Mouse (Mus musculus): Measurements from ENCODE around the gene Gm21969. TPM values are rescaled to one million over a fixed set of nuclear protein-coding genes. Genes with fewer than 3 reads are reported as not detected.
A peak's percentile ranks its signal among the peaks of the same experiment; 100 is the strongest.

The Gm21969 gene
- polyA plus RNA-seq, 1 experiment from 2014 or later = not detected

- ATAC-seq (ENCODE audit: low FRiP score) (no peak), DNase-seq (ENCODE audit: low spot score, missing footprints) (no peak)
- 84% methylated on average over 15 of the region's 15 CpGs for WGBS
- no peaks in the 10 kb centered on the region for H3K27me3 ChIP-seq (ENCODE audit: control insufficient read depth, insufficient read depth, low read length)
- H3K9me3 ChIP-seq (ENCODE audit: control insufficient read depth, low read length) = no peaks in the 10 kb centered on the region
- no peak overlapping the region for H3K4me3 ChIP-seq (ENCODE audit: low read depth, low read length)
- H3K4me2 ChIP-seq = no peak overlapping the region
- no peak overlapping the region for H3K9ac ChIP-seq (ENCODE audit: low read length)
- no peaks in the 10 kb centered on the region for H3K4me1 ChIP-seq (ENCODE audit: control insufficient read depth, insufficient read depth, low read length)
- peaks cover 5% of the 10 kb centered on the region; the same call in 1 of the 2 replicates for H3K36me3 ChIP-seq (ENCODE audit: control insufficient read depth, insufficient read depth, low read length)
- no peak overlapping the region for H3K27ac ChIP-seq (ENCODE audit: low read depth, low read length)
These were observed 47.2 kb downstream of the Gm21969 start for GRCm38 (mm10) chr4:139650086-139650743.

DNA sequence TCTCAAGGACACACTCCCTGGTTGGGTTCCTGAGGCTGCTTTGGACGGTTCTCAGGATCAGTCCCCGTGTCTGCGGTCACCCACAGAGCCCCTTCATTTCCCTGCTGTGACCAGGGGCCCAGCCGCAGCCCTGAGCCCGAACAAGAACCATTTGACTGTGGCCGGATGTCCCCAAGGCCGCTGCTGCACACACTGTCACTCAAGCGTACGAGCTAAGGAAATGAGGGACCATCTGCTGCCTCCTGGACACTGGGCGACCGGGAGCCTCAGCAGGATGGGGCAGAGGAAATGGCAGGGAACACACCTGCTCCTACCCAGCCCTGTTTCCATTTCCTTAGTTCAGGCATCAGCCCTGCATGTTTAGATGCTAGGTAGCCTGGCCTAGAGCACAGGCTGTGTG, 47.9 kb downstream of the Gm21969 start:
- peaks cover 5% of the 10 kb centered on the region; the same call in 1 of the 2 replicates for H3K36me3 ChIP-seq (ENCODE audit: control insufficient read depth, insufficient read depth, low read length)
- no peak overlapping the region for H3K9ac ChIP-seq (ENCODE audit: low read length)
- H3K9me3 ChIP-seq (ENCODE audit: control insufficient read depth, low read length) = no peaks in the 10 kb centered on the region
- H3K4me1 ChIP-seq (ENCODE audit: control insufficient read depth, insufficient read depth, low read length) = no peaks in the 10 kb centered on the region
- WGBS = 76% methylated on average over 11 of the region's 11 CpGs
- no peak for ATAC-seq (ENCODE audit: low FRiP score)
- no peak overlapping the region for H3K27ac ChIP-seq (ENCODE audit: low read depth, low read length)
- no peak overlapping the region for H3K4me3 ChIP-seq (ENCODE audit: low read depth, low read length)
- no peaks in the 10 kb centered on the region for H3K27me3 ChIP-seq (ENCODE audit: control insufficient read depth, insufficient read depth, low read length)
- no peak overlapping the region for H3K4me2 ChIP-seq
- no peak for DNase-seq (ENCODE audit: low spot score, missing footprints)

DNA sequence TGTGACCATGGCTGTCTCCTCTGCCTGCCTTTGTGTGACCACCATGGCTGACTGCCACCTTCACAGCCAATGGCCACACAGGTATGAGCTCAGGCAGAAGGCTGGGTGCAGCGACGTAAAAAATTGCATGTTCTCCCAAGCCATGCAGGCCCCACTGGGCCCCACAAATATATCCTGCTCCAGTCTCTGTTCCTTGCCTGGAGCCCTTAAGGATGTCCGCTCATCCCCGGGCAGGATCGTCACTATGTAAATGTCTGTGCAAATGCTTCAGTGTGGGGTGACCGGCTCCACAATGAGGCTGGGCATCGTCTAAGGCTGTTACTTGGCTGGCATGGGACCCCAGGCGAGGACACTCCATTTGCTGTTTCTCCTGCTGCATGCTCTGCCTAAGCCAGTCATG, 50.3 kb downstream of the Gm21969 start, which contains the start of gene Tas1r2:
Gene Tas1r2, plus strand, starts transcription at position 301 of the 400 bp plus-strand sequence.
- Histone ChIP-seq H3K4me3 (ENCODE audit: low read depth, low read length) (no peak within 1 kb of the TSS), H3K27ac (ENCODE audit: low read depth, low read length) (no peak within 1 kb of the TSS), H3K9me3 (ENCODE audit: control insufficient read depth, low read length) (no peaks in the 10 kb centered on the region), H3K4me1 (ENCODE audit: control insufficient read depth, insufficient read depth, low read length) (no peaks in the 10 kb centered on the region), H3K27me3 (ENCODE audit: control insufficient read depth, insufficient read depth, low read length) (no peaks in the 10 kb centered on the region), H3K36me3 (ENCODE audit: control insufficient read depth, insufficient read depth, low read length) (peaks cover 5% of the 10 kb centered on the region; the same call in 1 of the 2 replicates), H3K4me2 (no peak within 1 kb of the TSS), H3K9ac (ENCODE audit: low read length) (no peak within 1 kb of the TSS)
- DNase-seq (ENCODE audit: low spot score, missing footprints) (no peak), ATAC-seq (ENCODE audit: low FRiP score) (no peak)
- 89% methylated on average over 8 of the region's 8 CpGs for WGBS

- H3K36me3 ChIP-seq (ENCODE audit: control insufficient read depth, insufficient read depth, low read length) = no peaks in the 10 kb centered on the region
- ATAC-seq (ENCODE audit: low FRiP score) (no peak), DNase-seq (ENCODE audit: low spot score, missing footprints) (no peak)
- H3K9ac ChIP-seq (ENCODE audit: low read length) = no peak overlapping the region
- H3K27me3 ChIP-seq (ENCODE audit: control insufficient read depth, insufficient read depth, low read length) = no peaks in the 10 kb centered on the region
- no peak overlapping the region for H3K4me3 ChIP-seq (ENCODE audit: low read depth, low read length)
- no peaks in the 10 kb centered on the region for H3K9me3 ChIP-seq (ENCODE audit: control insufficient read depth, low read length)
- no peaks in the 10 kb centered on the region for H3K4me1 ChIP-seq (ENCODE audit: control insufficient read depth, insufficient read depth, low read length)
- H3K27ac ChIP-seq (ENCODE audit: low read depth, low read length) = no peak overlapping the region
- no peak overlapping the region for H3K4me2 ChIP-seq
- WGBS = 90% methylated on average over 14 of the region's 14 CpGs
These were observed 58.9 kb downstream of the Gm21969 start for GRCm38 (mm10) chr4:139661897-139662296.

DNA sequence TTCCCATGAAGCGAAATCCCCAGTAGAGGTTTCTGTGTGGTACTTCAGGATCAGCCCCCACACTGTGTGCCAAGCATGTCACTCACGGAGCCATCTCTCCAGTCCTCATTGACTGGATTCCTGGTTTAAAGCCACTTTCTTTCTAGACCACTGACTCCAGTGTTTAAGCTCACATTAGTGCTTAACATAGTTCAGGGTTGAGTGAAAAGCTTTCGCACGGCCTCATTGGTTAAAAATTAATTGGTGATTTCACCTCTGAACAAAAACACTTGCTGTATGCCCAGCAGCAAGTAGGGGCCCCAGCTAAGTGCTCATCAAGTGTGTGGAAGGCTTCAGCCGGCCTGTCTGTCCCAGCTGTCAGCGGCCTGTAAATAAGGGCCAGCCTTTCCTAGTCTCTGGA, 64.6 kb downstream of the Gm21969 start:
- Histone ChIP-seq H3K9me3 (ENCODE audit: control insufficient read depth, low read length) (no peaks in the 10 kb centered on the region), H3K27me3 (ENCODE audit: control insufficient read depth, insufficient read depth, low read length) (no peaks in the 10 kb centered on the region), H3K4me2 (no peak overlapping the region), H3K27ac (ENCODE audit: low read depth, low read length) (no peak overlapping the region), H3K4me3 (ENCODE audit: low read depth, low read length) (no peak overlapping the region), H3K4me1 (ENCODE audit: control insufficient read depth, insufficient read depth, low read length) (no peaks in the 10 kb centered on the region), H3K36me3 (ENCODE audit: control insufficient read depth, insufficient read depth, low read length) (no peaks in the 10 kb centered on the region), H3K9ac (ENCODE audit: low read length) (no peak overlapping the region)
- 64% methylated on average over 6 of the region's 6 CpGs for WGBS
- ATAC-seq (ENCODE audit: low FRiP score) (no peak), DNase-seq (ENCODE audit: low spot score, missing footprints) (no peak)

DNA sequence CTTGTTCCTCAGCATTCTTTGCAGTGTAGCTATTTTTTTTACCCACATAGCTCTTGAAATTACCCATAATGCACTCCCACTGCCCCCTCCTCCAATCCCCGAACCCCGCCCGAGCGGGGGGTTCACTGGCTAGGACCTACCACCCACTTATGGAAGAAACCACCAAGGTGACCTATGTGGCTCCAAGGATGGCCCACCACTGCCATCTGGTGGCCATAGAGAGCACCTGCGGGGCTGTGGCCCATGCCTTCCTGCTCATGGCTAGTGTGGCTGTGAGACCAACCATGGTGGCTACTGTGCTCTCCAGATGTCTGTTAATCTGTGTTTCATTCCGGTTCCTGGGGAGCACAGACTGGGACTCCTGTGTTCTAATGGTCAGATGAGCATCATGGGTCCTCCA, 66.9 kb downstream of the Gm21969 start:
- no peak overlapping the region for H3K4me2 ChIP-seq
- no peak overlapping the region for H3K4me3 ChIP-seq (ENCODE audit: low read depth, low read length)
- no peak overlapping the region for H3K9ac ChIP-seq (ENCODE audit: low read length)
- 21% methylated on average over 6 of the region's 6 CpGs for WGBS
- H3K9me3 ChIP-seq (ENCODE audit: control insufficient read depth, low read length) = no peaks in the 10 kb centered on the region
- no peak overlapping the region for H3K27ac ChIP-seq (ENCODE audit: low read depth, low read length)
- H3K36me3 ChIP-seq (ENCODE audit: control insufficient read depth, insufficient read depth, low read length) = no peaks in the 10 kb centered on the region
- DNase-seq (ENCODE audit: low spot score, missing footprints) (peak; percentile 98), ATAC-seq (ENCODE audit: low FRiP score) (peak; percentile 66)
- no peaks in the 10 kb centered on the region for H3K4me1 ChIP-seq (ENCODE audit: control insufficient read depth, insufficient read depth, low read length)
- no peaks in the 10 kb centered on the region for H3K27me3 ChIP-seq (ENCODE audit: control insufficient read depth, insufficient read depth, low read length)

- ATAC-seq (ENCODE audit: low FRiP score) = no peak
- no peaks in the 10 kb centered on the region for H3K4me1 ChIP-seq (ENCODE audit: control insufficient read depth, insufficient read depth, low read length)
- H3K27ac ChIP-seq (ENCODE audit: low read depth, low read length) = no peak overlapping the region
- H3K27me3 ChIP-seq (ENCODE audit: control insufficient read depth, insufficient read depth, low read length) = no peaks in the 10 kb centered on the region
- no peaks in the 10 kb centered on the region for H3K36me3 ChIP-seq (ENCODE audit: control insufficient read depth, insufficient read depth, low read length)
- no peak overlapping the region for H3K9ac ChIP-seq (ENCODE audit: low read length)
- DNase-seq (ENCODE audit: low spot score, missing footprints) = peak; percentile 35
- H3K4me3 ChIP-seq (ENCODE audit: low read depth, low read length) = no peak overlapping the region
- 76% methylated on average over 9 of the region's 9 CpGs for WGBS
- H3K9me3 ChIP-seq (ENCODE audit: control insufficient read depth, low read length) = no peaks in the 10 kb centered on the region; the same call in 1 of the 2 replicates
- H3K4me2 ChIP-seq = no peak overlapping the region
These were observed 72.7 kb downstream of the Gm21969 start for GRCm38 (mm10) chr4:139675696-139676095.

- H3K4me3 ChIP-seq (ENCODE audit: low read depth, low read length) = no peak overlapping the region
- H3K27me3 ChIP-seq (ENCODE audit: control insufficient read depth, insufficient read depth, low read length) = no peaks in the 10 kb centered on the region
- no peaks in the 10 kb centered on the region for H3K36me3 ChIP-seq (ENCODE audit: control insufficient read depth, insufficient read depth, low read length)
- no peaks in the 10 kb centered on the region for H3K9me3 ChIP-seq (ENCODE audit: control insufficient read depth, low read length)
- ATAC-seq (ENCODE audit: low FRiP score) (0 out of 2 replicates have a peak, but pooled peaks have one; percentile 5), DNase-seq (ENCODE audit: low spot score, missing footprints) (peak; percentile 76)
- H3K4me1 ChIP-seq (ENCODE audit: control insufficient read depth, insufficient read depth, low read length) = no peaks in the 10 kb centered on the region
- no peak overlapping the region for H3K4me2 ChIP-seq
- WGBS = 79% methylated on average over 22 of the region's 22 CpGs
- H3K27ac ChIP-seq (ENCODE audit: low read depth, low read length) = no peak overlapping the region
- H3K9ac ChIP-seq (ENCODE audit: low read length) = no peak overlapping the region
These were observed 81.0 kb downstream of the Gm21969 start for GRCm38 (mm10) chr4:139683728-139684638.

- no peak for ATAC-seq (ENCODE audit: low FRiP score)
- H3K27me3 ChIP-seq (ENCODE audit: control insufficient read depth, insufficient read depth, low read length) = no peaks in the 10 kb centered on the region
- 3% methylated on average over 3 of the region's 3 CpGs for WGBS
These were observed 81.6 kb downstream of the Gm21969 start for GRCm38 (mm10) chr4:139684639-139685017.

More at GRCm38 (mm10) chr4:139684639-139685017, 81.6 kb downstream of the Gm21969 start:
- Histone ChIP-seq H3K27ac (ENCODE audit: low read depth, low read length) (no peak overlapping the region), H3K4me2 (no peak overlapping the region), H3K4me3 (ENCODE audit: low read depth, low read length) (no peak overlapping the region), H3K36me3 (ENCODE audit: control insufficient read depth, insufficient read depth, low read length) (no peaks in the 10 kb centered on the region), H3K9ac (ENCODE audit: low read length) (no peak overlapping the region), H3K4me1 (ENCODE audit: control insufficient read depth, insufficient read depth, low read length) (no peaks in the 10 kb centered on the region), H3K9me3 (ENCODE audit: control insufficient read depth, low read length) (no peaks in the 10 kb centered on the region)
- peak; percentile 99 for DNase-seq (ENCODE audit: low spot score, missing footprints)
